Mouse (Mus musculus): ENCODE measurements around the gene Tprn. TPM values are rescaled to one million over a fixed set of nuclear protein-coding genes. Genes with fewer than 3 reads are reported as not detected.

Tprn gene
- polyA plus RNA-seq, 1 experiment from 2014 or later: 5.0 TPM

DNA sequence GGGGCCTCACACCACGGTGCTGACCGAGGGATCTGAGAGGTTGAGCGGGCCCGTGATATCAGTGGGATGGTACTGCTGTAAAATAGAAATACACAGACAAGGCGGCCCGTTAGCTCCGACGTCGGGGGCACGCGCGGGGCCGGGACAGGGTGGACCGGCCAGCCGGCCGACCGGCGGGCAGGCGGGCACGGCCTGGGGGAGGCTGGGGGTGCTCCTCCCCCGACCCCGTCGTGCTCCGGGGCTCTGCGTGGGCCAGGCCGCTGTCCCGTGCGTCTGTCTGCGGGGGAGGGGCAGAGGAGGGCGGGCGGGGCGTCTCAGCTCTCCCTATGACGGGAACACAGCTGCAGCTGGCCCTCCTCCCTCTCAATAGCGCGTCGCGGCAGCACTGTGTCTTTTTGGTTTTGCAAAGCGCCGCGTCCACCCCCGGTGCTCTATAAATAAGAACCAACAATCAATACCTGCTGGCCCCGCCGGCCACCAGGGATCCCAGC is 29.7 kb downstream of the Tprn start:
- 0 out of 2 replicates have a peak, but pooled peaks cover 2% of the 10 kb centered on the region for H3K4me1 ChIP-seq (ENCODE audit: insufficient read depth)
- H3K27ac ChIP-seq (ENCODE audit: low read depth): no peak overlapping the region
- ATAC-seq (ENCODE audit: insufficient read depth) (no peak; the same call in 1 of the 2 replicates), DNase-seq (peak; percentile 24)
- peaks cover 63% of the 10 kb centered on the region for H3K27me3 ChIP-seq (ENCODE audit: insufficient read depth, low read length)
- peak overlapping the region; percentile 56 for H3K4me2 ChIP-seq
- TF ChIP-seq CTCF (IDR thresholded peaks at IDR 0.05; ENCODE audit: low read depth): no peak
- WGBS: 4% methylated on average over 29 of the region's 43 CpGs
- peak overlapping the region; percentile 32 for H3K4me3 ChIP-seq (ENCODE audit: low read depth, low read length)
- H3K36me3 ChIP-seq (ENCODE audit: insufficient read depth): no peaks in the 10 kb centered on the region
- peak overlapping the region; percentile 6; the same call in 1 of the 2 replicates for H3K9ac ChIP-seq
- H3K9me3 ChIP-seq (ENCODE audit: low read depth, low read length): no peaks in the 10 kb centered on the region

DNA sequence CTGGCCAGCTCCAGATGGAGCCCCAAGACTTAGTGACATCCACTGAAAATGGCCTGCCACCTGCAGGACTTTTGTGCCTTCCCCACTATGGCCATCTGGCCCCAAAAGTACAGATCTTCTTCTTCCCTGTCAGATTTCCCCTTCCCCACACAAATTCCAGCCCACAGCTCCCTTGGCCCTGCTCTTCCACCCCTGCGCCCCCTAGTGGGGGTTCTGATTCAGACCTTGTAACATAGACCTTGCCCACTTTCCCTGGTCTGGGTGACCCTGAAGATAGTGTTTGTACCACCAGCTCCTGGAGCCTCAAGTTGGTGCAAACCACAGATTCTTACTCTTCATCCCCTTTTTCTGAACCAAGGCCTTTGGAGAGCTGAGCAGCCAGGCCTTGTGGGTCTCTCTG is 30.4 kb downstream of the Tprn start:
- H3K9me3 ChIP-seq (ENCODE audit: low read depth, low read length): no peaks in the 10 kb centered on the region
- H3K9ac ChIP-seq: no peak overlapping the region
- no peak overlapping the region for H3K27ac ChIP-seq (ENCODE audit: low read depth)
- no peaks in the 10 kb centered on the region for H3K36me3 ChIP-seq (ENCODE audit: insufficient read depth)
- ATAC-seq (ENCODE audit: insufficient read depth) (peak; percentile 46; the same call in 1 of the 2 replicates), DNase-seq (peak; percentile 86)
- H3K4me1 ChIP-seq (ENCODE audit: insufficient read depth): no peaks in the 10 kb centered on the region
- H3K4me2 ChIP-seq: no peak overlapping the region
- WGBS: 0% methylated on average over 1 of the region's 1 CpGs
- peaks cover 65% of the 10 kb centered on the region for H3K27me3 ChIP-seq (ENCODE audit: insufficient read depth, low read length)
- no peak overlapping the region; the same call in 1 of the 2 replicates for H3K4me3 ChIP-seq (ENCODE audit: low read depth, low read length)
- TF ChIP-seq CTCF (IDR thresholded peaks at IDR 0.05; ENCODE audit: low read depth): peak; percentile 88

DNA sequence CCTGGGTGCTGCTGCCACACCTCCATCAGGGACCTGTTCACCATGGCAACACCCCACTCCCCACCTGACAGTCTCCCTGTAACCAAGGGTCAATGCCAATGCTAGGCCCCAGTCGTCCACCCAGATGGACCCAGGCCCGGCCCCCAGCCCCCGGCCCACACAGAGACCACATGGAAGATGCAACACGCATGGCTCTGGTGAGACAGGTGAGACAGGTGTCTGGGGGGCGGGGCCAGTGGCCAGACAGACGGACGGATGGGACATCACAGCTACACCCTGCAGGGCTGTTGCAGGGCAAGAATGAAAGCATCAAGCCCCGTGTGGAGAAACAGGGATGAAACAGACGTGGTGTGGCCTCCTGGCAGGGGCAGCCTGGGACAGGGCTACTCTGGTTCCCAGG is 31.3 kb downstream of the Tprn start:
- Histone ChIP-seq H3K9me3 (ENCODE audit: low read depth, low read length) (no peaks in the 10 kb centered on the region), H3K27me3 (ENCODE audit: insufficient read depth, low read length) (peaks cover 57% of the 10 kb centered on the region), H3K9ac (no peak overlapping the region), H3K27ac (ENCODE audit: low read depth) (no peak overlapping the region), H3K4me3 (ENCODE audit: low read depth, low read length) (no peak overlapping the region), H3K4me1 (ENCODE audit: insufficient read depth) (no peaks in the 10 kb centered on the region), H3K36me3 (ENCODE audit: insufficient read depth) (no peaks in the 10 kb centered on the region), H3K4me2 (no peak overlapping the region)
- DNase-seq (no peak), ATAC-seq (ENCODE audit: insufficient read depth) (no peak)
- 64% methylated on average over 9 of the region's 9 CpGs for WGBS
- TF ChIP-seq CTCF (IDR thresholded peaks at IDR 0.05; ENCODE audit: low read depth): no peak

DNA sequence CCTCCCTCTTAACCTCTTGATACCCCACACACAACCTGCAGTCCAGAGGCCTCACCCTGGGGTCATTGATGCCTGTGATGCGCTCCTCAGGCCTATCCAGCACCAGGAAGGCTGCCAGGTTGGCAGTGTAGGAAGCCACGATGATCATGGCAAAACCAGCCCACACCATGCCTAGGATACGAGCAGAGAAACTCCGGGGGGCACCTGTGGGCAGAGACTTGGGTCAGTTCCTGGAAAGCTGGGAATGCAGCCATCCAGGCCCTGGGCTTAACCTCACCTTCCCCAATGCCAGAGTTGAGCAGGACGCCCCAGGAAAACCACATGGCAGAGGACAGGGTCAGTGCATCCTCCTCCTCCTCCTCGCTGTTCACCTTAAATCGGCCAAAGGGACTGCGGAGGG is 34.7 kb downstream of the Tprn start:
- Histone ChIP-seq H3K4me2 (no peak overlapping the region), H3K9ac (no peak overlapping the region), H3K4me3 (ENCODE audit: low read depth, low read length) (no peak overlapping the region), H3K27ac (ENCODE audit: low read depth) (no peak overlapping the region), H3K27me3 (ENCODE audit: insufficient read depth, low read length) (peaks cover 23% of the 10 kb centered on the region), H3K36me3 (ENCODE audit: insufficient read depth) (no peaks in the 10 kb centered on the region), H3K4me1 (ENCODE audit: insufficient read depth) (no peaks in the 10 kb centered on the region), H3K9me3 (ENCODE audit: low read depth, low read length) (no peaks in the 10 kb centered on the region)
- no peak for TF ChIP-seq CTCF (IDR thresholded peaks at IDR 0.05; ENCODE audit: low read depth)
- ATAC-seq (ENCODE audit: insufficient read depth) (no peak), DNase-seq (no peak)
- 74% methylated on average over 8 of the region's 8 CpGs for WGBS

DNA sequence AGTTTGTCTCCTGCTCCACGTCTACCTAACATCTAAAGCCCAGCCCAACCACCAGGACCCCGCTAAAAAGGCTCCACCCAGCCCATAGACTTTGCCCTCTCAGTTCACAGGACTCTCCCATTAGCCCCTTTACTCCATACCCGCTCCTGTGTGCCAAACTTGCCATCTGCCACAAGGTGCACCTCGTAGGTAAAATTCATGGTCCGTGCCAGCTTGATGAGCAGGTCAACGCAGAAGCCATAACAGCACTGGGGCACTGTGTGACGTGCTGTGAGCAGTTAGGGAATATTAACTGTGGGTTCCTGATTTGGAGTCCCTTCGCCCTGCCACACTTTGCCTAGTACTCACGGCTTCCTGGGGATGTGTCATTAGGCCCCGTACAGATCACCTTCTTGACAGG is 35.6 kb downstream of the Tprn start:
- H3K4me3 ChIP-seq (ENCODE audit: low read depth, low read length): no peak overlapping the region
- H3K4me1 ChIP-seq (ENCODE audit: insufficient read depth): no peaks in the 10 kb centered on the region
- H3K9ac ChIP-seq: no peak overlapping the region
- no peaks in the 10 kb centered on the region for H3K9me3 ChIP-seq (ENCODE audit: low read depth, low read length)
- TF ChIP-seq CTCF (IDR thresholded peaks at IDR 0.05; ENCODE audit: low read depth): no peak
- DNase-seq (no peak), ATAC-seq (ENCODE audit: insufficient read depth) (no peak)
- no peaks in the 10 kb centered on the region for H3K36me3 ChIP-seq (ENCODE audit: insufficient read depth)
- no peak overlapping the region for H3K4me2 ChIP-seq
- 68% methylated on average over 10 of the region's 10 CpGs for WGBS
- no peak overlapping the region for H3K27ac ChIP-seq (ENCODE audit: low read depth)
- peaks cover 13% of the 10 kb centered on the region; the same call in 1 of the 2 replicates for H3K27me3 ChIP-seq (ENCODE audit: insufficient read depth, low read length)

DNA sequence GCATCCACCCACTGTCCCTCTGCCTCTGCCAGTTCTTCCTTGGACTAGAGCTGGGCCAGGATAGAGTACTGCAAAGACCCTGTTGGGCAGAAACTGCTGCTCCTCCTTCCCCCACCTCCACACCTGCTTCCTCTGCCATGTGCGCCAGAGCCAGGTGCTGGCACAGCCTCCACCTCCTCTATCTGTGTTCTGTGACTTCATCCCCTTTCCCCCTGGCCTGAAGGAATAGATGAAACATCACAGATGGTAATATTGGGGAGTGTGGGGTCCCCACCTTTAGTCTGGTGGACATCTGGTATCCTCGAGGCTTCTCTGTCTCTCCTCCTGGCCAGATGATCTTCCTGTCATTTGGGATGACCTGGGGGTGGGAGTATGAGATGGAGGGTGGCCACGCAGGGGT is 41.0 kb downstream of the Tprn start:
- DNase-seq (no peak), ATAC-seq (ENCODE audit: insufficient read depth) (no peak)
- TF ChIP-seq CTCF (IDR thresholded peaks at IDR 0.05; ENCODE audit: low read depth): no peak
- Histone ChIP-seq H3K4me1 (ENCODE audit: insufficient read depth) (no peaks in the 10 kb centered on the region), H3K27me3 (ENCODE audit: insufficient read depth, low read length) (peaks cover 14% of the 10 kb centered on the region), H3K36me3 (ENCODE audit: insufficient read depth) (no peaks in the 10 kb centered on the region), H3K9me3 (ENCODE audit: low read depth, low read length) (no peaks in the 10 kb centered on the region), H3K27ac (ENCODE audit: low read depth) (no peak overlapping the region), H3K9ac (no peak overlapping the region), H3K4me2 (no peak overlapping the region), H3K4me3 (ENCODE audit: low read depth, low read length) (no peak overlapping the region)
- WGBS: 63% methylated on average over 3 of the region's 3 CpGs

DNA sequence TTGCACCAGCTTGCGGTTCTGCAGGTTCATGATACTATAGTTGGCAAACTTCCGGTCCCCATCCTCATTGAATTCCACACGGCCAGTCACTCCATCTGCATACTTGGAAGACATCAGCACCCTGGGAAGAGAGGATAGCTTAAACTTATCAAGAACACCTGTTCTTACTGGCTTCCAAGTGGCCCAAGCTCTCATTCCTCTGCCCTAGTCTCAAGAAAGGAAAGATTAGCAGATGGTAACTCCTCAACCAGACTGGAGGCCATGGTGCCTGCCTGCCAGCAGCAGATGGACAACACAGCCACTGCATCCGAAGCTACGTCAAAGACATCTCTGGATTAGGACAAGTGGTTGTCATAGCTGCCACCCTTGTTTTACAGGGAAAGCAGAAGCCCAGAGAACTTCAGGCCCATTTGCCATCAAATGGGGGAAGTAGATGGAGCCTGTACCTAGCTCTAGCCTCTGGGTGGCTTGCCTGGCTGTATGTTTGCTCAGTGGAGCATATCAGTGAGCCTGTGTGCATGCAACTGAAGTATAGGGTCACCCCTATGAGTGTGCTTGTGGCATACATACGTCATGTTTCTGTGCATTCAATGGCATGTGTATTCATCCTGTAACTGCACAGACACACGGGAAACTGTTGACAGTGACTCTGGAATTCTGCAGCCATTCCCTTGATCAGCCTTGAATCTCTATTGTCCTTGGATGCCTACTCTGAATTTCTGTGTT is 41.7 kb downstream of the Tprn start:
- H3K4me2 ChIP-seq: peak overlapping the region; percentile 74
- no peak overlapping the region for H3K4me3 ChIP-seq (ENCODE audit: low read depth, low read length)
- H3K9me3 ChIP-seq (ENCODE audit: low read depth, low read length): no peaks in the 10 kb centered on the region
- H3K4me1 ChIP-seq (ENCODE audit: insufficient read depth): no peaks in the 10 kb centered on the region
- no peak for ATAC-seq (ENCODE audit: insufficient read depth)
- no peak for DNase-seq
- H3K9ac ChIP-seq: no peak overlapping the region
- TF ChIP-seq CTCF (IDR thresholded peaks at IDR 0.05; ENCODE audit: low read depth): no peak
- peaks cover 14% of the 10 kb centered on the region for H3K27me3 ChIP-seq (ENCODE audit: insufficient read depth, low read length)
- H3K36me3 ChIP-seq (ENCODE audit: insufficient read depth): no peaks in the 10 kb centered on the region
- no peak overlapping the region for H3K27ac ChIP-seq (ENCODE audit: low read depth)
- WGBS: 65% methylated on average over 7 of the region's 7 CpGs
